Mouse (Mus musculus): ENCODE results near the gene Hmgb1. TPM values are rescaled to one million over a fixed set of nuclear protein-coding genes. Genes with fewer than 3 reads are reported as not detected.

Hmgb1 gene
- polyA plus RNA-seq, 1 experiment: 186 TPM

DNA sequence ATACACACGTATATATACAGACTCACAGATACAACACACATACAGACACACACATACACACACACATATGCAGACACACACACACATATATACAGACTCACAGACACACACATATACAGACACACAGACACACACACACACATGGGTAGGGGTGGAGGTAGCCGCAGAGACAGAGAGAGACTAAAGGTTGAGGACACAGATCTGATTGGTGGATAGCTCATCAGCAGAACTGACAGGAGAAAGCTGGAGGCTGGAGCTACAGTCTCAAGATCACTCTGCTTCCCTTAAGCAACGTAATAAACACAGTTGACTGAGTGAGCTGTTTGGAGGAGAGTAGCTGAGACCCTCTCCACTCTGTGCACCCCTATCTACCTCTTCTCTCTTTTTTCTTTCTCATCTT, 75.1 kb downstream of the Hmgb1 start:
- WGBS: 85% methylated on average over 3 of the region's 3 CpGs
- no peaks in the 10 kb centered on the region for H3K4me1 ChIP-seq (ENCODE audit: control insufficient read depth, insufficient read depth, low read length)

DNA sequence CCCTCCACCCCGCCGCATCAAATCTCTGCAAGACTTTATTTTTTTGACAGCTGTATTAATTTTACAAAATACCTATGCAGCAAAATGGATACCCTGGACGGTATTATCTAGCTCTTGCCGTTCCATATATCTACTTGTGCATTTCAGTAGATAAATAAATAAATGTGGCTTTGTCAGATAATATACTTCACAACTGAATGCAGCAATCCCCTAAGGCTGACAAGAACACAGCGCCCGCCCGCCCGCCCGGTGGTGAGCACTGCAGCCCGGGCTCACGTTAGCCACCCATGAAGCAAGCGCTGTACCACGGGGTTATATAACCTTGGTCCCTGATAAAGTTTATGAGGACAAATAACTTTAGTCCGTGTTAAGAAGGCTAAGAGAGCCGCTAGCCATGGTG, 76.1 kb downstream of the Hmgb1 start:
- DNase-seq: no peak
- Histone ChIP-seq H3K27me3 (ENCODE audit: control insufficient read depth, insufficient read depth, low read length) (no peaks in the 10 kb centered on the region), H3K4me3 (replicated peaks; ENCODE audit: insufficient read depth, low read depth, low read length) (no peak overlapping the region), H3K27ac (ENCODE audit: insufficient read depth, low read length) (no peak overlapping the region), H3K4me1 (ENCODE audit: control insufficient read depth, insufficient read depth, low read length) (no peaks in the 10 kb centered on the region)
- TF ChIP-seq POLR2A (IDR thresholded peaks at IDR 0.05; ENCODE audit: borderline replicate concordance, insufficient read depth, low read length) (no peak), CTCF (IDR thresholded peaks at IDR 0.05; ENCODE audit: borderline replicate concordance, insufficient read depth, low read depth, low read length) (no peak)
- WGBS: 87% methylated on average over 15 of the region's 15 CpGs

More for the DNA sequence above, 75.1 kb downstream of the Hmgb1 start:
- Histone ChIP-seq H3K4me3 (replicated peaks; ENCODE audit: insufficient read depth, low read depth, low read length) (no peak overlapping the region), H3K27me3 (ENCODE audit: control insufficient read depth, insufficient read depth, low read length) (no peaks in the 10 kb centered on the region), H3K27ac (ENCODE audit: insufficient read depth, low read length) (no peak overlapping the region)
- TF ChIP-seq CTCF (IDR thresholded peaks at IDR 0.05; ENCODE audit: borderline replicate concordance, insufficient read depth, low read depth, low read length): no peak
- TF ChIP-seq POLR2A (IDR thresholded peaks at IDR 0.05; ENCODE audit: borderline replicate concordance, insufficient read depth, low read length): no peak
- DNase-seq: no peak

DNA sequence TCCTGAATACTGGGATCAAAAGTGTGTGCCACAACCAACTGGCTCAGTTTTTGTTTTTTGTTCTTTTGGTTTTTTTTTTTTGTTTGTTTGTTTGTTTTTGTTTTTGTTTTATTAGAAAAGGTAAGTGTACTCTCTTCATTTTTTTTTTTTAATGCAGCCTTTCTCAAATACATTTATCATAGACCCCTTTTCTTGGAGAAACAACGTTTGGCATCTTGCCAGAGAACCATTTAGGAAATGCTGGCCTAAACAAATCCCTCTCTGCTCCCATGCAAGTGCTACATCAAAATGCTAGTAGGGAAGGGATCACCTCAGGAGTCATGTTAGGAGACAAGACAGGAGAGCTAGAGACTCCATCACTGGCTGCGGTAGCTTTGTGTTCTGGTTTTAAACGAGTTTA, 76.7 kb downstream of the Hmgb1 start:
- Histone ChIP-seq H3K27me3 (ENCODE audit: control insufficient read depth, insufficient read depth, low read length) (no peaks in the 10 kb centered on the region), H3K4me1 (ENCODE audit: control insufficient read depth, insufficient read depth, low read length) (no peaks in the 10 kb centered on the region), H3K27ac (ENCODE audit: insufficient read depth, low read length) (no peak overlapping the region), H3K4me3 (replicated peaks; ENCODE audit: insufficient read depth, low read depth, low read length) (no peak overlapping the region)
- WGBS: 42% methylated on average over 3 of the region's 3 CpGs
- TF ChIP-seq CTCF (IDR thresholded peaks at IDR 0.05; ENCODE audit: borderline replicate concordance, insufficient read depth, low read depth, low read length) (no peak), POLR2A (IDR thresholded peaks at IDR 0.05; ENCODE audit: borderline replicate concordance, insufficient read depth, low read length) (no peak)
- no peak for DNase-seq

DNA sequence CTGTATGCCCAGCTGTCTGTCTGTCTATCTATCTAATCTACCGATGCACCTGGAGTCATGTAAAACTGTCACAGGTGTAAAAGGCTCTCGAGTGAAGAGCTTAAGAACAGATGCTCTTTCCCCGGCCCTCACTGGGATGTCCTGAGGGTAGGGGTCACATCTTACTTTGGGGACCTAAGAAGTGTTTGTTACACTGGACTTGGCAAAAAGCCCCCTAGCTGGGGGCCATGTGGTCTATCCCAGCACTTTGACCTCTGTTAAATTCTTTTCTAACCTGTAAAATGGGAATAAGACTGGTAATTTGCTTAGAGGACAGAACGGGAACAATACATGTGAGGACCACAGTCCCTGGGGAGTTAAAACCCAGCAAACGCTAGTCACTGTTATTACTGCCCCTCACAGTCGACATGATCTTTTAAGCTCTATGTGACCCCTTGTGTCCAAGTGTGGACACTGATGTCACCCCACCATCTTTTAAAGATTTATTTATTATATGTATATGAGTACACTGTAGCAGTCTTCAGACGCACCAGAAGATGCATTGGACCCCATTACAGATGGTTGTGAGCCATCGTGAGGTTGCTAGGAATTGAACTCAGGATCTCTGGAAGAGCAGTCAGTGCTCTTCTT, 80.1 kb downstream of the Hmgb1 start:
- WGBS: 86% methylated on average over 8 of the region's 8 CpGs
- no peak for DNase-seq
- H3K4me3 ChIP-seq (replicated peaks; ENCODE audit: insufficient read depth, low read depth, low read length): no peak overlapping the region
- no peaks in the 10 kb centered on the region for H3K27me3 ChIP-seq (ENCODE audit: control insufficient read depth, insufficient read depth, low read length)
- no peaks in the 10 kb centered on the region for H3K4me1 ChIP-seq (ENCODE audit: control insufficient read depth, insufficient read depth, low read length)
- TF ChIP-seq POLR2A (IDR thresholded peaks at IDR 0.05; ENCODE audit: borderline replicate concordance, insufficient read depth, low read length) (no peak), CTCF (IDR thresholded peaks at IDR 0.05; ENCODE audit: borderline replicate concordance, insufficient read depth, low read depth, low read length) (no peak)
- no peak overlapping the region for H3K27ac ChIP-seq (ENCODE audit: insufficient read depth, low read length)

DNA sequence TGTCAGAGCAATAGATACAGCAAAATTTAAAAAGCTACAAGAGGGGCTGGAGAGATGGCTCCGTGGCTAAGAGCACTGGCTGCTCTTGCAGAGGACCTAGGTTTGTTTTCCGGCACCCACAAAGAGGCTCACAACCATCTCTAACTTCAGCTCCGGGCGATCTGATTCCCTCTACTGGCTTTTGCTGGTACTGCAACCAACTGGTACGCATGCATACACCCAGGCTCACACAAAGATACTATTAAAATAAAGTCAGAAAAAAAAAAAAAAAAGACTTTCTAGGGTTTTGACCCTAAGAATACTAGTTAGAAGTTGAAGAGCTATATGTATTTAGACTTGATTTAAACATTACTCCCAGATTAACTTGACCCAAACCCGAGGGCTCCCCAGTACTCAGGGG, 82.4 kb downstream of the Hmgb1 start:
- no peak for TF ChIP-seq CTCF (IDR thresholded peaks at IDR 0.05; ENCODE audit: borderline replicate concordance, insufficient read depth, low read depth, low read length)
- TF ChIP-seq POLR2A (IDR thresholded peaks at IDR 0.05; ENCODE audit: borderline replicate concordance, insufficient read depth, low read length): no peak
- 86% methylated on average over 6 of the region's 6 CpGs for WGBS
- Histone ChIP-seq H3K4me3 (replicated peaks; ENCODE audit: insufficient read depth, low read depth, low read length) (no peak overlapping the region), H3K27me3 (ENCODE audit: control insufficient read depth, insufficient read depth, low read length) (no peaks in the 10 kb centered on the region), H3K27ac (ENCODE audit: insufficient read depth, low read length) (no peak overlapping the region), H3K4me1 (ENCODE audit: control insufficient read depth, insufficient read depth, low read length) (no peaks in the 10 kb centered on the region)
- DNase-seq: no peak

DNA sequence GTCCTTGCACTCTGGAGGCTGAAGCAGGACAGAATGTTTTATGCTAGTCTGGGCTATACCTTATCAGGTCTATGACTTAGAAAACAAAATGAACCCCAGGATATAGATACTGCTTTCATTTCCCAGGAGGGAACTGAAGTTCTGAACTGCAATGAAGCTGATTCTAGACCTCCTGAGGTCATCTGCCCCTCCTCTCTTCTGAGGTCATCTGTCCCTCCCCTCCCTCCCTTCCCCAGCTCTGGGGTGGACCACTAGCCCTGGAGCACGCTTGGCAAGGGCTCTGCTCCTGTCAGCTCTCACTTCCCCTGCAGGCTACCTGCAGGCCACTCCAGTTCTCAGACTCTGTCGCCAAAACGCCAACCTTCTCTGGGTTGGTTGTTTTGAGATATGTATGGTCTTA, 84.2 kb downstream of the Hmgb1 start:
- H3K4me1 ChIP-seq (ENCODE audit: control insufficient read depth, insufficient read depth, low read length): no peaks in the 10 kb centered on the region
- WGBS: 70% methylated on average over 3 of the region's 3 CpGs
- no peak for DNase-seq
- H3K27me3 ChIP-seq (ENCODE audit: control insufficient read depth, insufficient read depth, low read length): no peaks in the 10 kb centered on the region
- TF ChIP-seq POLR2A (IDR thresholded peaks at IDR 0.05; ENCODE audit: borderline replicate concordance, insufficient read depth, low read length): no peak
- H3K27ac ChIP-seq (ENCODE audit: insufficient read depth, low read length): no peak overlapping the region
- no peak overlapping the region for H3K4me3 ChIP-seq (replicated peaks; ENCODE audit: insufficient read depth, low read depth, low read length)

DNA sequence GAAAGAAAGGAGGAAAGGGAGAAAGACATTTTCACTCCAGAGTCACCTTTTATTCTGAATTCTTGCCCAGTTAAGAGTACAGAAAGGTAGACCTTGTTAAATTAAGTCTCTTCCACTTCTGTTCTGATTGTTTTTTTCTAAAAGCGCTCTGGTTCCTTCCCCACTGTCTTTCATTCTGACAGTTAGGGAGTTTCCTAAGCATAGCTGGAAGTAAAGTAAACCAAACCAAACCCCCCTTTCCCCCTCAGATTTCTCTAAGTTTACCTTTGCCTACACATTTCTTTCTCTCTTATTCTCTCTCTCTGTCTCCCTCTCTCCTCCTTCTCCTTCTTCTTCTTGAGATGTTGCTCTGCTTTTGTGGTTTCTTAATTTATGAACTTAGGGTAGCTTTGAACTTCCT, 85.3 kb downstream of the Hmgb1 start:
- no peak overlapping the region for H3K27ac ChIP-seq (ENCODE audit: insufficient read depth, low read length)
- 93% methylated on average over 1 of the region's 1 CpGs for WGBS
- no peak for TF ChIP-seq CTCF (IDR thresholded peaks at IDR 0.05; ENCODE audit: borderline replicate concordance, insufficient read depth, low read depth, low read length)
- no peak for TF ChIP-seq POLR2A (IDR thresholded peaks at IDR 0.05; ENCODE audit: borderline replicate concordance, insufficient read depth, low read length)
- no peak overlapping the region for H3K4me3 ChIP-seq (replicated peaks; ENCODE audit: insufficient read depth, low read depth, low read length)
- H3K27me3 ChIP-seq (ENCODE audit: control insufficient read depth, insufficient read depth, low read length): no peaks in the 10 kb centered on the region
- DNase-seq: no peak
- no peaks in the 10 kb centered on the region for H3K4me1 ChIP-seq (ENCODE audit: control insufficient read depth, insufficient read depth, low read length)

DNA sequence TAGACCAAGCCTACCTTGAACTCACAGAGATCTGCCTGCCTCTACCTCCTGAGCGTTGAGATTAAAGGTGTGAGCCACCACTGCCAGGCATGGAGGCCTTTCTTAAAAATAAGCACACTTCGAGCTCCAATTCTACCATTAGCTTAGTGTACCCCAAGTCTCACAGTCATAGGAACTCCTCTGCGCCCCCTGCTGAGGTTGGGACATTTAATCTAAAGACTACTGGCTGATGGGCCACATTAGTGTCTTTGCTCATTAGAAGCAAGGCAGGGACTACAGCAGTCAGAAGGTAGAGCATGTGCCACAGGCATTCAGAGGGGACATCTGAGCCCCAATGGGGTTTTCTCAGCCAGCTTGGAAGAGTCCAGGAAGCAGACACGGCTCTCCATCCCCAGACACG, 86.4 kb downstream of the Hmgb1 start:
- WGBS: 86% methylated on average over 5 of the region's 5 CpGs
- H3K27ac ChIP-seq (ENCODE audit: insufficient read depth, low read length): no peak overlapping the region
- H3K4me3 ChIP-seq (replicated peaks; ENCODE audit: insufficient read depth, low read depth, low read length): no peak overlapping the region
- H3K27me3 ChIP-seq (ENCODE audit: control insufficient read depth, insufficient read depth, low read length): no peaks in the 10 kb centered on the region
- H3K4me1 ChIP-seq (ENCODE audit: control insufficient read depth, insufficient read depth, low read length): no peaks in the 10 kb centered on the region
- TF ChIP-seq CTCF (IDR thresholded peaks at IDR 0.05; ENCODE audit: borderline replicate concordance, insufficient read depth, low read depth, low read length): no peak
- TF ChIP-seq POLR2A (IDR thresholded peaks at IDR 0.05; ENCODE audit: borderline replicate concordance, insufficient read depth, low read length): no peak
- DNase-seq: no peak
